Mouse (Mus musculus) central nervous system, embryonic 18 days (tissue): Measurements from ENCODE around the gene Fam241b. TPM values are rescaled to one million over a fixed set of nuclear protein-coding genes. Genes with fewer than 3 reads are reported as not detected.

Source experiments
- polyA plus RNA-seq: library from polyadenylated mRNA; depleted of rRNA; stranded (reverse); fragments of >200 nt; gene quantifications from 2 replicates; pipeline ENCODE4 v1.2.3, GENCODE M21; 2012; rRNA removed

Gene Fam241b
- 130 and 134 TPM in 2 replicates for polyA plus RNA-seq

GRCm38 (mm10) chr10:62143820-62144219 lies at the start of gene Fam241b:
Fam241b (minus strand) TSS chr10:62143920.

GRCm38 (mm10) chr10:62132691-62133281 lies 10.9 kb downstream of the Fam241b start, which contains the start of gene Neurog3:
Neurog3 (plus strand) TSS chr10:62133090.

Other genes starting within 250 kb of the Fam241b start
- gene Col13a1, start 164.8 kb downstream of the Fam241b start, polyA plus RNA-seq, result 1.3 and 3.2 TPM in 2 replicates
- gene Neurog3, start 10.8 kb downstream of the Fam241b start, polyA plus RNA-seq, result not detected in 2 replicates
- 10.6 and 13.1 TPM in 2 replicates for gene Tspan15, start 87.3 kb upstream of the Fam241b start, polyA plus RNA-seq
- 0.05 TPM in 1 of 2 replicates, not detected in the other for gene Tacr2, start 108.5 kb upstream of the Fam241b start, polyA plus RNA-seq
- 105 and 118 TPM in 2 replicates for gene Hk1, start 236.0 kb upstream of the Fam241b start, polyA plus RNA-seq